Mouse (Mus musculus) ES-Bruce4 (cell line): ENCODE measurements at regions not wholly inside any gene's neighbourhood (a gene's known extent, or its start where the extent isn't known, plus 50 kb on each side); places are given as distances from the start of the nearest gene placed in this dataset.

Source experiments
- H3K27ac ChIP-seq: 2 replicates; pipeline ENCODE4 v1.5.1; 2012; ENCODE audit warnings: low read length, inconsistent platforms; ENCODE audit not compliant: insufficient read depth
- H3K27me3 ChIP-seq: 2 replicates; pipeline ENCODE4 v1.6.1; 2012; ENCODE audit warnings: mild to moderate bottlenecking, low read length, inconsistent platforms; ENCODE audit not compliant: control insufficient read depth, poor library complexity, insufficient read depth, severe bottlenecking
- H3K36me3 ChIP-seq: 2 replicates; pipeline ENCODE4 v1.6.1; 2012; ENCODE audit warnings: inconsistent platforms, mild to moderate bottlenecking, low read length, moderate library complexity; ENCODE audit not compliant: control insufficient read depth, poor library complexity, insufficient read depth, severe bottlenecking
- H3K4me1 ChIP-seq: one replicate; pipeline ENCODE4 v1.8.1; 2011; ENCODE audit warnings: low read length; ENCODE audit not compliant: control insufficient read depth, insufficient read depth
- H3K4me3 ChIP-seq: 2 replicates; pipeline ENCODE4 v1.5.1; 2011; ENCODE audit warnings: low read depth, mild to moderate bottlenecking, low read length
- H3K9ac ChIP-seq: 2 replicates; pipeline ENCODE4 v1.6.1; 2012; ENCODE audit warnings: low read depth, mild to moderate bottlenecking, inconsistent platforms; ENCODE audit not compliant: poor library complexity, severe bottlenecking
- H3K9me3 ChIP-seq: replicated peaks from 2 replicates; pipeline ENCODE4 v1.6.1; 2012; ENCODE audit warnings: mild to moderate bottlenecking, low read length, inconsistent platforms; ENCODE audit not compliant: control insufficient read depth, poor library complexity, insufficient read depth, severe bottlenecking
- CTCF ChIP-seq: IDR thresholded peaks from one replicate; pipeline ENCODE4 v1.8.1; 2011; ENCODE audit warnings: low read depth, low read length
- EP300 ChIP-seq: IDR thresholded peaks from 2 replicates; pipeline ENCODE4 v1.6.1; 2011; ENCODE audit warnings: low read depth, low read length; ENCODE audit not compliant: insufficient read depth
- POLR2A ChIP-seq: IDR thresholded peaks from one replicate; pipeline ENCODE4 v1.8.1; 2011; ENCODE audit warnings: low read length; ENCODE audit not compliant: insufficient read depth

DNA sequence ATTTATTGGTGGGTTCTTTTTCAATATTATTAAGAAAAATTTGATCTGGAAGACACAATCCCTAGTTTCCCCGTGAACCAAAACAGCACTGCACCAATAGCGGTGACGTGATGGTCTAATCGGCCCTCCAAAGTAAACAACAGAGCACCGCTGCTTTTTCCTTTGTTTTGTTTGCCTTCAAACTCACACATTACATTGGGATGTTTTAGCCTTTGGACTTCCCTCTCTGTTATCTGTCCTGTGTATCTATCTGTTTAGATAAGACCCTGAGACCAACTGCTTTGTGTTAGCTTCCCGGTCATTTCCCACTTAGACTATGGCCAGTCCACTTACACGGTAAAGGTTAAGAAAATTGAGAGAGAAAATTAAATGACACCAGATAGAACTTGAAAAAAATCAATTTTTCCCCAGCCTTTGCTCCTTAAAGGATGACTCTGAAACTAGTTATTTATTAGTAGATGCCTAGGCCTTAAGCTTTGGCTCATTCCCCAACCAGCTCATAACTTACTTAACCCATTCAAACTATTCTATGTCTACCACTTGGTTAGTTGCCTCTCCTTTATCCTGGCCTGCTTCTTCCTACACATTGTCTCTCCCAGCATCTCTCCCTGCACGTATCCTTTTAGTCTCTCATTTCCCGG, 257.0 kb upstream of the Lyplal1 start:
- no peaks in the 10 kb centered on the region for H3K4me1 ChIP-seq
- TF ChIP-seq CTCF (no peak), EP300 (no peak), POLR2A (no peak)

DNA sequence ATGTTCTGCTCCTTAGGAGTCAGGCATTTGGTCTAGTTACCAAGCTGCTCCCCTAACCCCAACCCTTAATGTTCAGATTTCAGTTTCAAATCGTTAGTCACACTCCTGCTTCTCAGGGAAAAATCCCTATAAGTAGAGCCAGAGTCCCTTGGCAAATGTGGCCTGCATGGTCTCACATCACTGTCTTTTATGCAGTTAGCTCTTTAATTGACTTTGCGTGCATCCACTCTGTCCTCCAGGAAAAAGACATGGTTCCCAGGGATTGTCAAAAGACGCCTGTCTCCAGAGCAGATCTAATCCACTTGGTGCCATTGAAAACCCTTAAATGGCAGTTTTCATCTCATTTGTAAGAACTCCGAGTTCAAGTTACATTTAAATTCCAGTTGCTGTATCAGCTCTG, 256.3 kb upstream of the Lyplal1 start:
- H3K9me3 ChIP-seq, result no peaks in the 10 kb centered on the region
- TF ChIP-seq POLR2A (no peak), EP300 (no peak), CTCF (no peak)
- H3K4me1 ChIP-seq, result no peaks in the 10 kb centered on the region
- no peak overlapping the region for H3K4me3 ChIP-seq
- no peak overlapping the region for H3K27ac ChIP-seq
- no peaks in the 10 kb centered on the region for H3K36me3 ChIP-seq
- H3K27me3 ChIP-seq, result no peaks in the 10 kb centered on the region
- no peak overlapping the region for H3K9ac ChIP-seq

More for the DNA sequence above, 257.0 kb upstream of the Lyplal1 start:
- Histone ChIP-seq H3K9me3 (no peaks in the 10 kb centered on the region), H3K27me3 (no peaks in the 10 kb centered on the region), H3K9ac (no peak overlapping the region), H3K27ac (no peak overlapping the region), H3K36me3 (no peaks in the 10 kb centered on the region), H3K4me3 (no peak overlapping the region)

DNA sequence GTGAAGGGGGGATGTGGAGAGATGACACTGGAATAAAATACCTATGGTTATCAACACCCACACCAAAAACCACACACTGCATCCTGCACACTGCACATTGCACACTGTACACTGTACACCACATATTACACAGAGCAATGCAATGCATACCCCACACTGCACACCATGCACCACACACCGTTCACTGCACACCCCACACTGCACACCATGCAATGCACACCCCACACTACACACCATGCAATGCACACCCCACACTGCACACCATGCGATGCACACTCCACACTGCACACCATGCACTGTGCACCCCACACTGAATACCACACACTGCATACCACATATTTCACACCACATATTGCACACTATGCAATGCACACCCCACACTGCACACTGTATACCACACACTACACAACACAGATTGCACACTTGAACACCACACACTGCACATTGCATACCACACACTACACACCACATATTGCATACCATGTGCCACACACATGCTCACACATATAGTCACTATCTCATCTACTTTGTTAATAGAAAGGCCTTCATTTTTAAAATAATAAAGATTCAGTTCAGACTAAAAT, 255.8 kb upstream of the Lyplal1 start:
- Histone ChIP-seq H3K27me3 (no peaks in the 10 kb centered on the region), H3K36me3 (no peaks in the 10 kb centered on the region), H3K9ac (no peak overlapping the region), H3K4me3 (no peak overlapping the region), H3K4me1 (no peaks in the 10 kb centered on the region), H3K9me3 (no peaks in the 10 kb centered on the region), H3K27ac (no peak overlapping the region)
- no peak for TF ChIP-seq POLR2A

DNA sequence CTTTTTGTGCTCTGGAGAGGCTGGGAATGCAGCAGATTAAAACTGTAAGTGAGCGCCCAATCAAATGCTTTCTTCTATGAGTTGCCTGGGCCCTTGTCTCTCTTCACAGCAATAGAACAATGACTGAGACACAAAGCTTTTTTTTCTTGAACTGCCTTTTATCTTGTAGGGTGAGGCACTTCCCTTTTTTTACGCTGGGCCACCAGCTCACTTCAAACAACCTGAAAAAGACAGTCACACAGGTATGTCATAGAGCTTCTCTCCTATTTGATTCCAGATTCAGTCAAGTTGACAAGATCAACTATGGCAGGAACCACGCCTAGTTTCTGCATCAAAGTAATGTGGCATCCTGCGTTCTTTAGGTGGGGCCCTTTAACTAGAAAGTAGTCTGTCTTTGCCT, 246.2 kb upstream of the Lyplal1 start:
- TF ChIP-seq EP300 (no peak), CTCF (no peak), POLR2A (no peak)

DNA sequence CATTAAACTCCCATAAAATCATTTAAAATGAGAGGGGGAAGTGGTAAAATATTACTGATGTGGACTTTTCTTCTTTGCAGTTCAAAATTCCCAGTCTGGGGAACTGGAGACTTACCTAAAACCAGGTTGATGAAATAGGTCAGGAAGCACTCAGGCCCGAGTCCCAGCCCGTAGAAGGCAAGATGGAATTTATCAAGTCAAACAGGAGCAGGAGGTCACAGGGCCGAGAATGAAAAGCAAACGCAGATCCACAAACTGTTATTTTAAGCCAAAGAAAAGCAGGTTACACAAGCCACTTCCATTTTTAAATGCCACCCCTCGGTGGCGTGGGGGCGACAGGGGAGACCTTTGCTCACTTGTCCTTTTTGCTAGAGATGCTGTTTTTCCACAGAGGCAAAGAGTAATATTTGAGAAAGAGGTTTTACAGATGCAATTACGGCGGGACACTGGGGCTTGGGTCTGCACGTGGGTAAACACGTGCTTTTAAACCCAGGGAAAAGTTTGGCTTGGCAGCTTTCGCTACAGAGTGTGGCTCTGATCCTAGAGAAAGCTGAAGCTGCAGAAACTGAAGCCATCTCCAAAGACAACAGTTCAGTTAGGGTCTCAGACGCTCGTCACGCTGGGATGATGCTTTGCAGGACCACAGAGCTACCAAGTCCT, 241.0 kb upstream of the Lyplal1 start:
- Histone ChIP-seq H3K9ac (no peak overlapping the region), H3K4me1 (no peaks in the 10 kb centered on the region), H3K27me3 (no peaks in the 10 kb centered on the region), H3K9me3 (no peaks in the 10 kb centered on the region), H3K27ac (no peak overlapping the region), H3K36me3 (no peaks in the 10 kb centered on the region), H3K4me3 (no peak overlapping the region)
- TF ChIP-seq CTCF (no peak), POLR2A (no peak), EP300 (no peak)

More for the DNA sequence above, 246.2 kb upstream of the Lyplal1 start:
- H3K4me3 ChIP-seq, result no peak overlapping the region
- H3K9ac ChIP-seq, result no peak overlapping the region
- no peaks in the 10 kb centered on the region for H3K9me3 ChIP-seq
- H3K27ac ChIP-seq, result no peak overlapping the region
- no peaks in the 10 kb centered on the region for H3K4me1 ChIP-seq
- no peaks in the 10 kb centered on the region for H3K36me3 ChIP-seq
- no peaks in the 10 kb centered on the region for H3K27me3 ChIP-seq

DNA sequence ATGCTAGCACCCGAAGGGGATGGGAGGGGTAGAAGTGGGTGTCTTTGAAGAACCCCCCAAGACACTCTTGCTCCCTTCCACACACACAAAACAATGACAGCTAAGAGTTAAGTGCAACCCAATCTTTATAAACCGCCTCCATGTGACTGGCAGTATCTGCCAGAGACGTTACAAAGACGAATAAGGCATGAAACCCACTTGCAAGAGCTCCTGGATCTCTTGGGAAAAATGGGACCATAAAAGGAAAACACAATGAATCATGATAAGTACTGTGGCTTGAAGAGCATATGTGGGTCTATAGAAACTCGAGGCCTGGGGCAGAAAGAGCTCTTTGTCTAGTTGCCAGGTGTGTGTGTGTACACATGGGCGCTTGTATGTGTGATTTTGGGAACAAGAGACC, 237.6 kb upstream of the Lyplal1 start:
- no peak overlapping the region for H3K9ac ChIP-seq
- TF ChIP-seq CTCF (no peak), POLR2A (no peak), EP300 (no peak)
- H3K9me3 ChIP-seq, result no peaks in the 10 kb centered on the region
- no peak overlapping the region for H3K4me3 ChIP-seq
- H3K27ac ChIP-seq, result no peak overlapping the region
- H3K27me3 ChIP-seq, result no peaks in the 10 kb centered on the region
- no peaks in the 10 kb centered on the region for H3K36me3 ChIP-seq
- H3K4me1 ChIP-seq, result no peaks in the 10 kb centered on the region
